Mouse (Mus musculus) skeletal muscle tissue, adult 2 months (tissue): Measurements from ENCODE around the gene Mrm2.
A peak's percentile ranks its signal among the peaks of the same experiment; 100 is the strongest.

ENCODE experiments used
- DNase-seq: peaks from one replicate; pipeline ENCODE4 v3.0.0-alpha.2; 2012; ENCODE audit warnings: low read depth, low spot score

The Mrm2 gene

GRCm38 (mm10) chr5:140345244-140345643 lies 13.5 kb upstream of the Mrm2 start:
- no peak for DNase-seq

DNA sequence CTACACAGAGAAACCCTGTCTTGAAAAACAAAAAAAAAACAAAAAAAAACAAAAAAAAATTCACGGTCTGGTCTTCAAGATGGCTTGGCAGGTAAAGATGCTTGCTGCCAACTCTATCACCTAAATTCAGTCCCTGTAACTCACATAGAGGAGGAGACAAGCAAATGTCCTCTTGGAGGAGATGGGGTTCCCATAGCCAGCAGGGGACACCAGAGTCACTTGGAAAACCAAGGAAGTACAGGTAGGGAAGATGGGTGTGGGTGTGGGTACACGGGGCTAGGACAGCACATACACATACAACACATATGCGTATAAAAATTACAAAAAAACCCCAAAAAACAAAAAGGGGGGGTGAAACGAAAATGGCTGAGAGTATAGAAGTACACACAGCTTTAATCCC lies 11.2 kb upstream of the Mrm2 start:
- DNase-seq, result no peak

DNA sequence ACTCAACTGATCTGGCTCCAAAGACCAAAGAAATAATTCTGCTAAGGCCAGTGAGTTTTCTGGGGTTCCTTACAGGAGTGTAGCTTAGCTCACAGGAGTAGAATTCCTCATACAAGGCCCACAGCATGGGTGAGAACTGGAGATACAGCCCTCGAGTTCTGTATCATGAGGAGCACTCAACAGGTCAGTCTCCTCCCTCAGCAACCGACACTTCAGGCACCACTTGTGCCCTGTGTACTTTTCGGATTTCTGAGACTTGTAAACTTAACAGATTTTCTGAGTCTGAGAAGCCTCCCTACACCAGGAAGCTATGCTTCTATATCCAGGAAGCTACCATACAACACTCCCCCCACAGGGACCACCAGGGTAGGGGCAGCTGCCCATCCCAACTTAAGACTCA lies 8.1 kb upstream of the Mrm2 start:
- DNase-seq, result no peak

DNA sequence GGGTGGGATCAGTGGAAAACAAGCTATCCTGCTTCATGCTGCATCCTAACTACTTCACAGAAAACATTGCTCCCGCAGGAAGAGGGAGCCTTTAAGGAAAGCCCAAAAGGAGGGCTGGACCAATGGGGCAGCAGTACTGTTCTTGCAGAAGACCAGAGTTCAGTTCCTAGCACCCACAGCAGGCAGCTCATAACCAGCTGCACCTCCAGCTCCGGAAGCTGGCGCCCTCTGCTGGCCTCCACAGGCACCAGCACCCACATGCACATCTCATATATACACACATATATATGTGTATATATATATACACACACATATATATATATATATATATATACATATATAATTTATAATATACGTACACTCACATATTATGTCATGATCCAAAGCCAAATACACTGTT lies 7.1 kb upstream of the Mrm2 start:
- DNase-seq, result no peak

DNA sequence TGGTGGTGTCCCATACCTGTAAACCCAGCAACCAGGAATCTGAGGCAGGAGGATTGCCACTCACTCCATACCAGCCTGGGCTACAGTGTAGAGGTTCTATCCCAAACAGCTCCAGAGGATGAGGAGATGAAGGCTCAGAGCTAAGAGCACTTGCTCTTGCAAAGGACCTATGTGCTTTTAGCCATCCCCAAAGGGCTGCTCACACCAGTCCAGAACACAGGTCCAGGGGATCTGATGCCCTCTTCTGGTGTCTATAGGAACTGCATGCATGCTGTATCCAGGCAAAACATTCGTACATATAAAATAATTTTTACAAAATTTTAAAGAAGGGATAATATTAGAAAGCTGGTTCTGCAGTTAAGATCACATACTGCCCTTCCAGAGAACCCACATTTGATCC lies 5.0 kb upstream of the Mrm2 start:
- no peak for DNase-seq

- DNase-seq, result no peak
Measured at GRCm38 (mm10) chr5:140333631-140334030, 1.9 kb upstream of the Mrm2 start.

GRCm38 (mm10) chr5:140332519-140332918 lies 821 bp upstream of the Mrm2 start:
- no peak for DNase-seq

GRCm38 (mm10) chr5:140324058-140324457 lies 7.6 kb downstream of the Mrm2 start:
- no peak for DNase-seq

DNA sequence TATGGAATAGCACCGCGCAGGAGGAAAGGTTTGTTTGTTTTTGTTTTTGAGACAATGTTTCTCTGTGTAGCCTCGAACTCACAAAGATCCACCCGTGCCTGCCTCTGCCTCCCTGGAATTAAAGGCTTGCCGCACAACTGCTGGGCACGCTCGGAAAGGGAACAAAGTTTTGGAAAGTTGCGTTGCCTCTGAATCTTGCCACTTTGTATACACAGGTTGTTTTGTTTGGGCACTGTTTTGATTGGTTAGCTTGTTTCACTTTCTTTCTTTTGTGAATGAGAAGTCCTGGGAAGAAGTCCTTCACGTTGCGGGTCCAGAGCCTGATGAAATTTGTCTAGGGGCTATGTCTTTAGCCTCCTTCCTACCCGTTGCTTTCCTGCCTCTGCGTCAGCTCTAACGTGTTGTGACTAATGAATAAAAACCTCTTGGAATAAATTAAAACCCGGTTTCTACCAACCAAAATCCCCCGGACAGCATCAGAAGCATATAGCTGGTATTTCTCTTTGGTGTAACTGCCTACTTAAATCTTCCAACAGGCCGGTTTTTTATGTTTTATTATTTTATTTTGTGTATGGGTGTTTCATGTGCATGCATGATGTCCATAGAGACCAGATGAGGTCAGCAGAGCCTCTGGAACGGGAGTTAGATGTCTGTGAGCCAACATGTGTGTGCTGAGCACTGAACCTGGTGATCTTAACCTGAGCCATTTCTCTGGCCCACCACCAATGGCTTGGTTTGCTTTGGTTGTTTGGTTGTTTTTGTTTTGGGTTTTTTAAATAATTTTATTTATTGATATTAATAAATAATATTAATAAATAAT lies 9.7 kb downstream of the Mrm2 start:
- DNase-seq, result no peak

DNA sequence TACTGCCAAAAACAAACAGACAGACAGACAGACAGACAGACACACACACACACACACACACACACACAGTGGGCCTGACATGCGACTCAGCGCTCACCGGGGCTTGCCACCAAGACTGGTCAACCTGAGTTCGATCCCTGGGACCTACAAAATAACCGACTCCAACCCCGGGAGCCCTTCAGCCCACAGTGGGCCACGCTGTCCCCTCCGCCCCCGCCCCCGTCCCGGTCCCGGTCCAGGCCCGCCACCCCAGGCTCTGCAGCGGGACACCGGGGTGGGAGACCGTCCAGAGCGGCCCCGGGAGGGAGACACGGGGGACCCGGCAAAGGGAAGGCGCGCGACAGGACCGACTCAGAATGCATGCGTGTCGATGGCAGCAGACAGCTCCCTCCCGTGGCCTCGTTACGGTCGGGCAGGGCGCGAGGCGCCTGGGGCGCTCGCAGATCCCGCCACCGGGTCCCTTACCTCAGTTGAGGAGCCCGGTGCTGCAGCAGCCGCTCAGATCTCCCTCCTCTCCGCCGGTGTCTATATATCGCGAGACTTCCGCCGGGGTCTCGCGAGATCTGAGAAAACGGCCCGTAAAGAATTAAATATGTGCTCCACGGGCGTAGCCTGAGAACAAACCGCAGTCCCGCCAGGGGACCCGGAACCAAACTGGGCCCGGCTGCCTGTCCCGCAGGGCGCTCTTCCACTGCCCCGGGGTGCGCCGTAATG lies 10.5 kb downstream of the Mrm2 start, which contains the start of the genes Mad1l1 and Nudt1:
Gene Mad1l1, minus strand, starts transcription at position 511 of the 714 bp plus-strand sequence.
Gene Nudt1, plus strand, starts transcription at position 615 of the 714 bp plus-strand sequence.
- peak; percentile 96 for DNase-seq

DNA sequence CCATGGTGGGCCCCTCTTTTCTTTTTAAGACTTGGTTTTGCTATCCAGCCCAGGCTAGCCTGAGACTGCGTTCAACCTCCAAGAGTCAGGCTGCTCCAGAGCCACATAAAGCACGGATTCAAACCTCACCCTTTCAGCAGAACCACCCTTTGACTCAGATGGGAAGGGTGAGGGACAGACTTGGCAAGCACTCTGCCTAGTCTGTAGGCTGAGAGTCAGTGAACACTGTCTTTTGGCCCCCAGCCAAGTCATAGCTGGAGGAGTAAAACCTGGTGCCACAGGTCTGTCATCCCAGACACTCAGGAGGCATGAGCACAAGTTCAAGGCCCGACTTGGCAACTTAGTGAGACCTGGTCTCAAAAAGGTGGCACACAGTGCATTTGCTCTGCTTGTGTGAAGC lies 15.0 kb downstream of the Mrm2 start:
- DNase-seq, result no peak

GRCm38 (mm10) chr5:140307602-140308001 lies 24.1 kb downstream of the Mrm2 start:
- DNase-seq, result no peak

- DNase-seq, result no peak
Measured at GRCm38 (mm10) chr5:140306016-140306415, 25.7 kb downstream of the Mrm2 start.

DNA sequence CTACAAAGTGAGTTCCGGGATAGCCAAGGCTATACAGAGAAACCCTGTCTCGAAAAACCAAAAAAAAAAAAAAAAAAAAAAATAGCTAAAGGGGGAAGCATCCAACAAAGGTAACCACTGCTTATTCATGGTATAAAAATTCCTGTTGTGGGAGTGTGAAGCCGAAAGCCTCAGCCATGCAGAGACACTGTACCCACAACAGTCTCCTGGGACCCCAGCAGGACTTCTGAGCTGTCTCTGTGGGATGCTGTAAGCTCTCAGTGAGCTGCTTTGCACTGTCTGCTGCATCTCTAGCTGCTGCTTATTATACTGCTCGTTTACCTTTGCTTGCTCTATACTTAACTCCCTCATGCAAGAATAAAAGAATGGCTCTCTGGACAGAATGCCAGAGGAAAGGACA lies 33.4 kb downstream of the Mrm2 start:
- no peak for DNase-seq

DNA sequence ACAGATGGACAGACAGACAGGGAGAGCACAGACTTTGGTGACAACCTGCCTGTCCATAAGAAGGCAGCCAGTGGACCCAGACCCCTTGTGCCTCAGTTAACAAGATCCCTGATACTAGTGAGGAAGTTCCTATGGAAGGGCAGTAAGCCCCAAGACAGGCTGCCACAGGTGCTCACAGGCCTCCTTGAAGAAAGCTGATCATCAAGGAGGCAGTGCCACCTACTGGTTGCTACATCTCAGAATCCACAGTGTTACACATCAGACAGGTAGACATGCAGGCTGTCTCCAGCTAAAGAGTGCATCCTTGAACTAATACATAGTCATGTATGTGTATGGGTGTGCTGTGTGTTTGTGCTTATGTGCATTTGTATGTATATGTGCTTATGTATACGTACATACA lies 39.5 kb downstream of the Mrm2 start:
- DNase-seq, result peak; percentile 52

- DNase-seq, result no peak
Measured at GRCm38 (mm10) chr5:140289161-140289560, 42.5 kb downstream of the Mrm2 start.

- no peak for DNase-seq
Measured at GRCm38 (mm10) chr5:140288287-140288686, 43.4 kb downstream of the Mrm2 start.

GRCm38 (mm10) chr5:140284761-140285160 lies 46.9 kb downstream of the Mrm2 start:
- no peak for DNase-seq

GRCm38 (mm10) chr5:140284011-140284410 lies 47.7 kb downstream of the Mrm2 start:
- no peak for DNase-seq

GRCm38 (mm10) chr5:140282900-140283299 lies 48.8 kb downstream of the Mrm2 start:
- DNase-seq, result no peak

DNA sequence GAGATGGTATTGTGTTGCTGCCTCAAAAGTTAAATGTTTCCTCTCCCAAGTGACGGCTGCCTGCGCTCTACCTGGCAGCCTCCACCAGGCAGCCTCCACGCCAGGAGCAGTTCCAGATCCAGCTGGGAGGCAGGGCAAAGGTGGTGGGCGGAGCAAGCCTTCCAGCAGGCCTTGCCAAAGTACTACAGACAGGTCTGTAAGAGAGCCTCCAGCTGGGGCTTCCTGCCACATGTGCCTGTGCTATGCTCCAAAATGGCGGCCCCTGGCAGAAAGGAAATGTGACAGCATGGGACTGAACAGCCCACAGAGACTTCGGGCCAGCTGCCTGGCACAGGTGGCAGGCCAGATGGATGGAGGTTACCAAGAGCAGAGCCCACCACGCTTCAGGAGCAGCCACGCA lies 49.3 kb downstream of the Mrm2 start:
- DNase-seq, result peak; percentile 11

- no peak for DNase-seq
Measured at GRCm38 (mm10) chr5:140280205-140280604, 51.5 kb downstream of the Mrm2 start.
